Mouse (Mus musculus) stomach, postnatal 0 days (tissue): ENCODE measurements around the gene Onecut3. TPM values are rescaled to one million over a fixed set of nuclear protein-coding genes. Genes with fewer than 3 reads are reported as not detected.

ENCODE experiments used
- ATAC-seq: fragments of 200-750 bp; cut with Nextera tagmentation; 2 replicates; pipeline ENCODE4 v1.8.0; 2017; ENCODE audit not compliant: low FRiP score, low TSS enrichment
- DNase-seq: peaks from one replicate; pipeline ENCODE4 v3.0.0-alpha.2; 2016; ENCODE audit warnings: low spot score
- H3K27ac ChIP-seq: fragments of 300-500 bp; sonication (generic); replicated peaks from 2 replicates; pipeline ENCODE4 v1.5.1; 2014; ENCODE audit warnings: mild to moderate bottlenecking, control low read depth
- H3K27me3 ChIP-seq: fragments of 300-500 bp; sonication (generic); 2 replicates; pipeline ENCODE4 v1.6.1; 2014; ENCODE audit warnings: low read length; ENCODE audit not compliant: control insufficient read depth, insufficient read depth
- H3K36me3 ChIP-seq: fragments of 300-500 bp; sonication (generic); 2 replicates; pipeline ENCODE4 v1.6.1; 2014; ENCODE audit warnings: low read length, mixed read lengths; ENCODE audit not compliant: control insufficient read depth, insufficient read depth
- H3K4me1 ChIP-seq: fragments of 300-500 bp; sonication (generic); replicated peaks from 2 replicates; pipeline ENCODE4 v1.6.1; 2014; ENCODE audit warnings: antibody characterized with exemption; ENCODE audit not compliant: control insufficient read depth, insufficient read depth
- H3K4me2 ChIP-seq: fragments of 300-500 bp; sonication (generic); replicated peaks from 2 replicates; pipeline ENCODE4 v1.6.1; 2014; ENCODE audit warnings: low read depth, mild to moderate bottlenecking, control low read depth, moderate library complexity
- H3K4me3 ChIP-seq: fragments of 300-500 bp; sonication (generic); 2 replicates; pipeline ENCODE4 v1.5.1; 2014; ENCODE audit warnings: low read depth, low read length, control low read depth
- H3K9ac ChIP-seq: fragments of 300-500 bp; sonication (generic); 2 replicates; pipeline ENCODE4 v1.6.1; 2014; ENCODE audit warnings: mild to moderate bottlenecking, low read length, control low read depth, mixed read lengths
- H3K9me3 ChIP-seq: fragments of 300-500 bp; sonication (generic); 2 replicates; pipeline ENCODE4 v1.6.1; 2016; ENCODE audit warnings: low read length; ENCODE audit not compliant: control insufficient read depth
- CTCF ChIP-seq: IDR thresholded peaks from 2 replicates; pipeline ENCODE4 v1.5.1; 2016; ENCODE audit warnings: antibody characterized with exemption, low read depth, mild to moderate bottlenecking, moderate library complexity
- EP300 ChIP-seq: optimal IDR thresholded peaks from 2 replicates; pipeline ENCODE3; 2016; ENCODE audit warnings: antibody characterized with exemption
- WGBS: fragments of 180-500 bp; shearing (Covaris S2); extraction: QIAGEN DNeasy Blood & Tissue Kit; methylation state at CpG from one replicate; pipeline ENCODE4 v1.1.7; 2014; 5-methylcytosine and 5-hydroxymethylcytosine counted together
- polyA plus RNA-seq: library from polyadenylated mRNA; unstranded; fragments of >200 nt; fragmentation: Nextera tagmentation; extraction: Ambion mirVana; gene quantifications from 2 replicates; pipeline ENCODE4 v1.2.1, GENCODE M21; 2015

Onecut3 gene
- 0.01 and 0.02 TPM in 2 replicates for polyA plus RNA-seq

DNA sequence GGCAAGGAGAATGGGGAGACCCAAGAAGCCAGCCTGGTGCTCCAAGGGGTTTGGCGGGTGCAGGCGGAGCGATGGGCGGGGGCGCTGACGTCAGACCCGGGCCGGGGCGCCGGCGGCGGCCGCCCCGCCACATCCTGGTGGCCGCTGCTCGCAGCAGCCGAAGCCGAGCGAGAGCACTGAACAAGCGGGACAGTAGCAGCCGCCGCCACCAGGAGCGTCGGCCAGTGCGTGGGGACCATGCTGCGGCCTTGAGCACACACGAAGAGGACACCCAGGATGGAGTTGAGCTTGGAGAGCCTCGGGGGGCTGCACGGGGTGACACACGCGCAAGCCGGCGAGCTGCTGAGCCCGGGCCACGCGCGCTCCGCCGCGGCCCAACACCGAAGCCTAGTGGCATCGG is at the start of gene Onecut3:
Gene Onecut3 (plus strand): TSS at position 104 of the 400 bp plus-strand sequence.
- 0% methylated on average over 32 of the region's 42 CpGs for WGBS
- Histone ChIP-seq H3K36me3 (no peaks in the 10 kb centered on the region), H3K4me3 (peak within 1 kb of the TSS; percentile 37), H3K4me2 (peak within 1 kb of the TSS; percentile 64), H3K27ac (no peak within 1 kb of the TSS), H3K4me1 (peaks cover 5% of the 10 kb centered on the region; the same call in 1 of the 2 replicates), H3K27me3 (peaks cover 58% of the 10 kb centered on the region), H3K9me3 (no peaks in the 10 kb centered on the region), H3K9ac (peak within 1 kb of the TSS; percentile 31; the same call in 1 of the 2 replicates)
- ATAC-seq (peak; percentile 31; the same call in 1 of the 2 replicates), DNase-seq (peak; percentile 60)
- TF ChIP-seq EP300 = no peak
- TF ChIP-seq CTCF = 0 out of 2 replicates have a peak, but pooled peaks have one; percentile 15

DNA sequence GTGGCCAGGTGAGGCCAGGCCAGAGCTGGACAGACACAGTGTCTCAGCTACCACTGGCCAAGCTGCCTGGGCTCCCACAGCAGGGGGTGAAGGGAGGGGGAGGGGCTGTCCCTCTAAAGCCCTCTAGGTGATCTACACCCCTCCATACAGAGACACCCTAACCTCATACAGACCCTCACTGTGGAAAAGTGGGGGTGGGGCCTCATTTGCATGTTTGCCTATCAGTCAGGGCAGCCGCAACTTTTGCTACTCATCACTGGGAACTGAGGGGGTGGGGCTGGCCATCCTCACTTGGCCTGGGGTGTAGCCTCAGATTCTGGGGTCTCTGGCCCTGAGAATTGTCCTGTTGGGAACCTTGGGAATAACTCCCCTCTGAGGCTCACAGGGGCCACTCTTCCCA is 49.6 kb upstream of the Onecut3 start:
- Histone ChIP-seq H3K4me2 (no peak overlapping the region), H3K27me3 (no peaks in the 10 kb centered on the region), H3K4me1 (no peaks in the 10 kb centered on the region), H3K36me3 (no peaks in the 10 kb centered on the region), H3K9me3 (no peaks in the 10 kb centered on the region), H3K9ac (no peak overlapping the region), H3K4me3 (no peak overlapping the region), H3K27ac (no peak overlapping the region)
- WGBS = 75% methylated on average over 1 of the region's 1 CpGs
- TF ChIP-seq CTCF = no peak
- no peak for TF ChIP-seq EP300
- peak; percentile 12 for DNase-seq
- no peak for ATAC-seq

DNA sequence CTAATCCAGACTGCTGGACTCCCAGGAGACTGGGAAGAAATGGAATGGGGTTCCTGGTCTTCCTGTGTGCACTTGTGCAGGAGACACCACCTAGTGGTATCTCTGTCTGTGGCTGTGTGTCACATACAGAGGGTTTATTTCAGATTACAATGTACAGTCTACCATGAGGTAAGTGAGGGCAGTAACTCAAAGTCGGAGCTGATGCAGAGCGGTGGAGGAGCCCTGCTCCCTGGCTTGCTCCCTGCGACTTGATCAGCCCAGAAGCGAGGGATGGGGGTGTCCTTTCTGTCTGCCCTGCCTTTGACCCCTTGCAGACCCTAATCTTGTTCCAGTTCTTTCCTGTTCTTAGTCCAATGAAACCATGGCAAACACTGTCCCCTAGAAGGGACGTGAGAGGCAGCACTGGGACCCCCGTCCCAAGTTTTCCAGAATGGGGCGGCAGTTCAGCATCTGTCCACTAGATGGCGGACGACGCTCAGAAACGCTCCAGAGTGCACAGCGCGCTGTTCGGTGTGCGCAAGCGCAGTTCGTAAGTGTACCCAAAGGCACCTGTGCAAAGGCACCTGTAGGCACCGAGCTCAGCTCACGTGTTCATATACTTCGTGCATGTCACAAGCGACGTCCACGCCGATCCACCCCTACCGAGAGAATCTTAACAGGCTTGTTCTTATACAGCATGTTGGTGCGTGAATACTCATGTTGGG is 48.6 kb upstream of the Onecut3 start:
- no peaks in the 10 kb centered on the region for H3K36me3 ChIP-seq
- TF ChIP-seq EP300 (no peak), CTCF (peak; percentile 99)
- WGBS = 7% methylated on average over 26 of the region's 26 CpGs
- H3K4me3 ChIP-seq = no peak overlapping the region
- no peaks in the 10 kb centered on the region for H3K27me3 ChIP-seq
- H3K9me3 ChIP-seq = no peaks in the 10 kb centered on the region
- DNase-seq = peak; percentile 88
- ATAC-seq = peak; percentile 91
- no peaks in the 10 kb centered on the region for H3K4me1 ChIP-seq
- H3K4me2 ChIP-seq = no peak overlapping the region
- no peak overlapping the region for H3K27ac ChIP-seq
- H3K9ac ChIP-seq = no peak overlapping the region

DNA sequence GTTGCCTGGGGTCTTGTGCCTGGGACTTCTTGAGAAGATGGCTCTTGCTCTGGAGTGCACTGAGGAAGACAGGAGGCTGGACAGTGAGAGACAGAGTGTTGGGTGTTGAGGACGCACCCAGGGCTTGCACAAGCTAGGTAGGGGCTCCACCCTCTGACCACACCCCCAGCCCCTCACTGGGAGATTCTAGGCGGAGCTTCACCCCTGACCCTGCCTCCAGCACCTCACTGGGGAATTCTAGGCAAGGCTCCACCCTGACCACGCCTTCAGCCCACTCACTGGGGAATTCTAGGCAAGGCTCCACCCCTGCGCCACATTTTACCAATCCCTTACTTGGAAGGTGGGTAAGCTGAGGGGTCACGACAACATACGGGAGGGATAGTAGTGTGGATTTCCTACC is 44.0 kb upstream of the Onecut3 start:
- no peaks in the 10 kb centered on the region for H3K9me3 ChIP-seq
- 10% methylated on average over 6 of the region's 6 CpGs for WGBS
- H3K4me2 ChIP-seq = no peak overlapping the region
- H3K36me3 ChIP-seq = no peaks in the 10 kb centered on the region
- no peak for ATAC-seq
- no peak overlapping the region for H3K27ac ChIP-seq
- no peak overlapping the region for H3K4me3 ChIP-seq
- H3K9ac ChIP-seq = no peak overlapping the region
- no peaks in the 10 kb centered on the region for H3K27me3 ChIP-seq
- H3K4me1 ChIP-seq = no peaks in the 10 kb centered on the region
- no peak for DNase-seq
- TF ChIP-seq EP300 (no peak), CTCF (no peak)

DNA sequence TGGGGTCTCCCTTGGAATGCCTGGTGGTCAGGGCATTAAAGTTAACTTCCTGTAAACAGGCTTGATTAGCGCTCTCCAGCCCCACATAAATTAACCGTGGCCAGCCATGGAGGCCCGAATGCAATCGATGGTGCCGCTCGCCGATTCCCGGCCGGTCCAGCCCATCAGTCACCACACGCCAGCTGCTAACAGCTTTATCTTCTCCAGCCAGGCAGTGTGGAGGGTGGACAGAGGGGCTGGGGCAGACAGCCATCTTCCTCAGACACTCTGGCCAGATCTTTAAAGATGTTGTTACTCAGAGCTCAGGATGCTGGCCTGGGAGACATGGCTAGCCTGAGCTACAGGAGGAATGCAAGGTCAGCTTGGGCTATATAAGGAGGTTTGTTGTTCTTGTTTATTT is 41.0 kb upstream of the Onecut3 start:
- DNase-seq (peak; percentile 11), ATAC-seq (no peak)
- H3K9ac ChIP-seq = no peak overlapping the region
- WGBS = 46% methylated on average over 10 of the region's 10 CpGs
- no peaks in the 10 kb centered on the region for H3K9me3 ChIP-seq
- no peak overlapping the region for H3K4me3 ChIP-seq
- no peaks in the 10 kb centered on the region for H3K36me3 ChIP-seq
- no peaks in the 10 kb centered on the region for H3K4me1 ChIP-seq
- TF ChIP-seq CTCF = no peak
- TF ChIP-seq EP300 = no peak
- no peak overlapping the region for H3K27ac ChIP-seq
- H3K4me2 ChIP-seq = no peak overlapping the region
- no peaks in the 10 kb centered on the region for H3K27me3 ChIP-seq

DNA sequence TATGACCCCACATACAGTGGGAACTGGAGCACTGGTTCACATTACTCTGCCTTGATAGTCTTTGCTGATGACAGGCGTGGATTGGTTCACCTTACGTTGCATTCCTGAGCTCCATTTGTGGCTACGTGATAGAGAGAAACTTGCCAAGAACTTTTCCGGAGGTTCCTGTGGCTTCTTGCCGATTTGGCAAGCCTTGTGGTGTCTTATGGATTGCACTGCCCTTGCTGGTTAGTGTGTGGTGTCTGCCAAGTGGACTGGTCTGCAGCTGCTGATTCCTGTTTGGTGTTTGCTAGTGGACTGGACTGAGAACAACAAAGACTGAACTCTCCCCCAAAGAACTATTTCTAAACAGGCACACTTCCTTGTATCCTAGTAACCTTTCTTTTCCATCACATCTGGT is 39.9 kb upstream of the Onecut3 start:
- Histone ChIP-seq H3K9me3 (no peaks in the 10 kb centered on the region), H3K27me3 (no peaks in the 10 kb centered on the region), H3K4me1 (no peaks in the 10 kb centered on the region), H3K4me2 (no peak overlapping the region), H3K4me3 (no peak overlapping the region), H3K27ac (no peak overlapping the region), H3K36me3 (no peaks in the 10 kb centered on the region), H3K9ac (no peak overlapping the region)
- no peak for TF ChIP-seq CTCF
- no peak for TF ChIP-seq EP300
- ATAC-seq = no peak
- WGBS = 86% methylated on average over 5 of the region's 5 CpGs
- no peak for DNase-seq
